Mouse (Mus musculus): ENCODE results near the gene Idua. TPM values are rescaled to one million over a fixed set of nuclear protein-coding genes. Genes with fewer than 3 reads are reported as not detected.

Gene Idua
- polyA plus RNA-seq, 1 experiment from 2014 or later, result 14.3 TPM

- Histone ChIP-seq H3K4me1 (ENCODE audit: control insufficient read depth, insufficient read depth, low read length) (peaks cover 4% of the 10 kb centered on the region; the same call in 1 of the 2 replicates), H3K9me3 (ENCODE audit: control insufficient read depth, low read length) (no peaks in the 10 kb centered on the region), H3K27me3 (ENCODE audit: control insufficient read depth, insufficient read depth, low read length) (no peaks in the 10 kb centered on the region), H3K4me2 (ENCODE audit: low read depth, severe bottlenecking) (no peak overlapping the region), H3K27ac (replicated peaks; ENCODE audit: low read depth, low read length) (no peak overlapping the region), H3K4me3 (ENCODE audit: low read depth, low read length) (no peak overlapping the region), H3K9ac (ENCODE audit: low read length) (no peak overlapping the region), H3K36me3 (ENCODE audit: control insufficient read depth, insufficient read depth, low read length) (peaks cover 7% of the 10 kb centered on the region; the same call in 1 of the 2 replicates)
- no peak for ATAC-seq (ENCODE audit: insufficient number of reproducible peaks, low FRiP score, low TSS enrichment, low read depth)
- peak; percentile 43 for DNase-seq (ENCODE audit: low spot score)
Measured at GRCm38 (mm10) chr5:108670785-108671184, 10.7 kb downstream of the Idua start.

DNA sequence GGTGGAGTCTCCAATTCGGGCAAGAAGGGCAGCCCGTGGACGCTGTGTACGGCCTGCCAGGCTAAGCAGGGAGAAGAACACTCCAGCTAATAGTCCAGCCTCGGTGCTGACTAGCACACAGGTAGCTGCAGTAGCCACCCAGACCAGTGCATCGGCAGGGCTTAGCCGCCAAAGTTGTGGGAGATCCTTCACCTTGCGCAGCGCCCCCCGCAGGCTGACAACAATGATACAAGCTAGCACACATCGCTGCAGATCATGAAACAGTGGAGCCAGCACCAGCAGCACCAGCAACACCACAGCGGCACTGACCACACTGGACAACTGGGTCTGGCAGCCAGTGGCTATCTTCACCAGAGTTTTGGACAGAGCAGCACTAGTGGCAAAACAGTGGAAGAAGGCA, 11.6 kb downstream of the Idua start:
- DNase-seq (ENCODE audit: low spot score), result no peak
- no peaks in the 10 kb centered on the region for H3K27me3 ChIP-seq (ENCODE audit: control insufficient read depth, insufficient read depth, low read length)
- H3K27ac ChIP-seq (replicated peaks; ENCODE audit: low read depth, low read length), result no peak overlapping the region
- peaks cover 7% of the 10 kb centered on the region; the same call in 1 of the 2 replicates for H3K36me3 ChIP-seq (ENCODE audit: control insufficient read depth, insufficient read depth, low read length)
- peaks cover 4% of the 10 kb centered on the region; the same call in 1 of the 2 replicates for H3K4me1 ChIP-seq (ENCODE audit: control insufficient read depth, insufficient read depth, low read length)
- ATAC-seq (ENCODE audit: insufficient number of reproducible peaks, low FRiP score, low TSS enrichment, low read depth), result no peak
- WGBS, result 88% methylated on average over 12 of the region's 12 CpGs
- H3K9ac ChIP-seq (ENCODE audit: low read length), result no peak overlapping the region
- no peaks in the 10 kb centered on the region for H3K9me3 ChIP-seq (ENCODE audit: control insufficient read depth, low read length)
- no peak overlapping the region for H3K4me3 ChIP-seq (ENCODE audit: low read depth, low read length)
- no peak overlapping the region for H3K4me2 ChIP-seq (ENCODE audit: low read depth, severe bottlenecking)

GRCm38 (mm10) chr5:108674624-108675023, 14.5 kb downstream of the Idua start:
- Histone ChIP-seq H3K4me3 (ENCODE audit: low read depth, low read length) (no peak overlapping the region), H3K4me1 (ENCODE audit: control insufficient read depth, insufficient read depth, low read length) (peaks cover 8% of the 10 kb centered on the region), H3K27ac (replicated peaks; ENCODE audit: low read depth, low read length) (no peak overlapping the region), H3K9me3 (ENCODE audit: control insufficient read depth, low read length) (no peaks in the 10 kb centered on the region), H3K36me3 (ENCODE audit: control insufficient read depth, insufficient read depth, low read length) (peaks cover 7% of the 10 kb centered on the region; the same call in 1 of the 2 replicates), H3K4me2 (ENCODE audit: low read depth, severe bottlenecking) (no peak overlapping the region), H3K9ac (ENCODE audit: low read length) (no peak overlapping the region), H3K27me3 (ENCODE audit: control insufficient read depth, insufficient read depth, low read length) (no peaks in the 10 kb centered on the region)
- no peak for ATAC-seq (ENCODE audit: insufficient number of reproducible peaks, low FRiP score, low TSS enrichment, low read depth)
- no peak for DNase-seq (ENCODE audit: low spot score)
- 79% methylated on average over 2 of the region's 2 CpGs for WGBS

DNA sequence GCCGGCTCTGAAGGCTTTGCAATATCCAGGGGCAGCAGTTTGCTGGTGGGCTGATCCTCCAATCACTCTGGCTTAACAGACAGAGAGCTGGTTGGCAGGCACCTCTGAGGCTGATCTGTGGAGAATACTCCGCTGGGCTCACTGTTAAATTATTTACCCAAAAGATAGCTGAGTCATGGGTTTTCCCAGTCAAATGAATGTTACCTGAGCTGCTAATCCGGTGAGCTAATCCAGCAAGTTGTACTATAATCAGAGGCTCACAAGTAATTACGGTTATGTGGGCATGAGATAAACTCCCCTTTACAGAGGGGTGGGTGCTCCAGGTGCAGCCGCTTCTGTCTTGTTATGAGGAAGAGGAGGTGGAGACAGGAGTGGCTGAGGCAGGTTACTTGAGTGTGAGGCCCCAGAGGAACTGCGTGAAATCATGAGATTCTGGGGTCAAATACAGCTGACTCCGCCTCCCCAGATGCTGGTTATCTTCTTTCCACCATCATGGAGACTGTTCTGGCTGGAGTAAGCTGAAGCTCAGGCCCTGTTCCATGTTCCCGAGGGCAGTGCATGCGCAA, 15.2 kb downstream of the Idua start, which contains the start of gene Slc26a1:
Gene Slc26a1, minus strand, starts transcription at position 319 of the 566 bp plus-strand sequence.
- Histone ChIP-seq H3K36me3 (ENCODE audit: control insufficient read depth, insufficient read depth, low read length) (peaks cover 7% of the 10 kb centered on the region; the same call in 1 of the 2 replicates), H3K9me3 (ENCODE audit: control insufficient read depth, low read length) (no peaks in the 10 kb centered on the region), H3K9ac (ENCODE audit: low read length) (no peak within 1 kb of the TSS), H3K4me3 (ENCODE audit: low read depth, low read length) (no peak within 1 kb of the TSS), H3K4me1 (ENCODE audit: control insufficient read depth, insufficient read depth, low read length) (peaks cover 7% of the 10 kb centered on the region), H3K27me3 (ENCODE audit: control insufficient read depth, insufficient read depth, low read length) (no peaks in the 10 kb centered on the region), H3K27ac (replicated peaks; ENCODE audit: low read depth, low read length) (no peak within 1 kb of the TSS), H3K4me2 (ENCODE audit: low read depth, severe bottlenecking) (no peak within 1 kb of the TSS)
- 82% methylated on average over 9 of the region's 9 CpGs for WGBS
- ATAC-seq (ENCODE audit: insufficient number of reproducible peaks, low FRiP score, low TSS enrichment, low read depth), result no peak
- no peak for DNase-seq (ENCODE audit: low spot score)

- Histone ChIP-seq H3K27ac (replicated peaks; ENCODE audit: low read depth, low read length) (peak overlapping the region; percentile 48), H3K4me2 (ENCODE audit: low read depth, severe bottlenecking) (peak overlapping the region; percentile 53), H3K27me3 (ENCODE audit: control insufficient read depth, insufficient read depth, low read length) (no peaks in the 10 kb centered on the region), H3K4me1 (ENCODE audit: control insufficient read depth, insufficient read depth, low read length) (peaks cover 7% of the 10 kb centered on the region), H3K9me3 (ENCODE audit: control insufficient read depth, low read length) (no peaks in the 10 kb centered on the region), H3K36me3 (ENCODE audit: control insufficient read depth, insufficient read depth, low read length) (peaks cover 4% of the 10 kb centered on the region; the same call in 1 of the 2 replicates), H3K4me3 (ENCODE audit: low read depth, low read length) (peak overlapping the region; percentile 25; the same call in 1 of the 2 replicates), H3K9ac (ENCODE audit: low read length) (peak overlapping the region; percentile 61)
- DNase-seq (ENCODE audit: low spot score) (peak; percentile 36), ATAC-seq (ENCODE audit: insufficient number of reproducible peaks, low FRiP score, low TSS enrichment, low read depth) (peak; percentile 23; the same call in 1 of the 2 replicates)
- WGBS, result 9% methylated on average over 5 of the region's 5 CpGs
Measured at GRCm38 (mm10) chr5:108676772-108677498, 16.8 kb downstream of the Idua start.

- Histone ChIP-seq H3K4me3 (ENCODE audit: low read depth, low read length) (peak overlapping the region; percentile 25), H3K9me3 (ENCODE audit: control insufficient read depth, low read length) (no peaks in the 10 kb centered on the region), H3K4me2 (ENCODE audit: low read depth, severe bottlenecking) (peak overlapping the region; percentile 53), H3K36me3 (ENCODE audit: control insufficient read depth, insufficient read depth, low read length) (0 out of 2 replicates have a peak, but pooled peaks cover 2% of the 10 kb centered on the region), H3K27me3 (ENCODE audit: control insufficient read depth, insufficient read depth, low read length) (no peaks in the 10 kb centered on the region), H3K9ac (ENCODE audit: low read length) (peak overlapping the region; percentile 61), H3K27ac (replicated peaks; ENCODE audit: low read depth, low read length) (peak overlapping the region; percentile 48), H3K4me1 (ENCODE audit: control insufficient read depth, insufficient read depth, low read length) (peaks cover 7% of the 10 kb centered on the region)
- 4% methylated on average over 25 of the region's 25 CpGs for WGBS
- peak; percentile 80 for ATAC-seq (ENCODE audit: insufficient number of reproducible peaks, low FRiP score, low TSS enrichment, low read depth)
- peak; percentile 81 for DNase-seq (ENCODE audit: low spot score)
Measured at GRCm38 (mm10) chr5:108677605-108678295, 17.6 kb downstream of the Idua start.

DNA sequence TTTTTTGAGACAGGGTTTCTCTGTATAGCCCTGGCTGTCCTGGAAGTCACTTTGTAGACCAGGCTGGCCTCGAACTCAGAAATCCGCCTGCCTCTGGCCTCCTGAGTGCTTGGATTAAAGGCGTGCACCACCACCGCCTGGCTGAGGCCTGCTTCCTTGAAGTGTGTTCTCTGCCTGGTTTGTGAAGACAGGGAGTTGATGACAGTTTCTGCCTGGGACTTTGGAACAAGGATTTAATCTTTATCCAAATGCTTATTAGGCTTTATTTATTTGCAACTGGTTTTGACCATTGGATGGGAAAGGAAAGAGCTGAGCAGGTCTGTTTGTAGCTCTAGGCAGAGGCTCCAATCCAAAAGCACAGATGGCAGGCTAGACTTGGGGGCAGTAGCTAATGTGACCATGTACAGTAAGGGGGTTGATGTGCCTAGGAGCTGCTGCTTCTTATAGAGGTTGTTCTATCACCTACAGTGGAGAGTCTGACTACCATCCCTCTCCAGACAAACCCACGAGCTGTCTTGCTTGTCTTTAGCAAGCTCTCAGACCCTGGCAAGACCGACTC, 18.2 kb downstream of the Idua start:
- no peak overlapping the region for H3K27ac ChIP-seq (replicated peaks; ENCODE audit: low read depth, low read length)
- no peak overlapping the region for H3K9ac ChIP-seq (ENCODE audit: low read length)
- H3K4me3 ChIP-seq (ENCODE audit: low read depth, low read length), result no peak overlapping the region
- H3K4me1 ChIP-seq (ENCODE audit: control insufficient read depth, insufficient read depth, low read length), result peaks cover 7% of the 10 kb centered on the region
- H3K4me2 ChIP-seq (ENCODE audit: low read depth, severe bottlenecking), result no peak overlapping the region
- no peak for DNase-seq (ENCODE audit: low spot score)
- 0 out of 2 replicates have a peak, but pooled peaks cover 2% of the 10 kb centered on the region for H3K36me3 ChIP-seq (ENCODE audit: control insufficient read depth, insufficient read depth, low read length)
- no peaks in the 10 kb centered on the region for H3K27me3 ChIP-seq (ENCODE audit: control insufficient read depth, insufficient read depth, low read length)
- 87% methylated on average over 6 of the region's 6 CpGs for WGBS
- no peaks in the 10 kb centered on the region for H3K9me3 ChIP-seq (ENCODE audit: control insufficient read depth, low read length)
- ATAC-seq (ENCODE audit: insufficient number of reproducible peaks, low FRiP score, low TSS enrichment, low read depth), result no peak

- H3K9ac ChIP-seq (ENCODE audit: low read length), result no peak overlapping the region
- no peak overlapping the region for H3K4me3 ChIP-seq (ENCODE audit: low read depth, low read length)
- DNase-seq (ENCODE audit: low spot score), result no peak
- H3K27ac ChIP-seq (replicated peaks; ENCODE audit: low read depth, low read length), result no peak overlapping the region
- H3K27me3 ChIP-seq (ENCODE audit: control insufficient read depth, insufficient read depth, low read length), result no peaks in the 10 kb centered on the region
- no peaks in the 10 kb centered on the region for H3K9me3 ChIP-seq (ENCODE audit: control insufficient read depth, low read length)
- H3K4me1 ChIP-seq (ENCODE audit: control insufficient read depth, insufficient read depth, low read length), result peaks cover 7% of the 10 kb centered on the region
- H3K36me3 ChIP-seq (ENCODE audit: control insufficient read depth, insufficient read depth, low read length), result no peaks in the 10 kb centered on the region
- WGBS, result 50% methylated on average over 3 of the region's 3 CpGs
- no peak overlapping the region for H3K4me2 ChIP-seq (ENCODE audit: low read depth, severe bottlenecking)
- ATAC-seq (ENCODE audit: insufficient number of reproducible peaks, low FRiP score, low TSS enrichment, low read depth), result no peak
Measured at GRCm38 (mm10) chr5:108679909-108680308, 19.8 kb downstream of the Idua start.

All from limb, embryonic 11.5 days (tissue).